Mouse (Mus musculus) kidney, postnatal 4 days (tissue): ENCODE measurements around the gene Mfsd6.

Source experiments
- DNase-seq, 2 experiments: peaks; one replicate each; pipeline ENCODE4 v3.0.0; 2021; ENCODE audit warnings: mixed read lengths in 2 of 2

The Mfsd6 gene

DNA sequence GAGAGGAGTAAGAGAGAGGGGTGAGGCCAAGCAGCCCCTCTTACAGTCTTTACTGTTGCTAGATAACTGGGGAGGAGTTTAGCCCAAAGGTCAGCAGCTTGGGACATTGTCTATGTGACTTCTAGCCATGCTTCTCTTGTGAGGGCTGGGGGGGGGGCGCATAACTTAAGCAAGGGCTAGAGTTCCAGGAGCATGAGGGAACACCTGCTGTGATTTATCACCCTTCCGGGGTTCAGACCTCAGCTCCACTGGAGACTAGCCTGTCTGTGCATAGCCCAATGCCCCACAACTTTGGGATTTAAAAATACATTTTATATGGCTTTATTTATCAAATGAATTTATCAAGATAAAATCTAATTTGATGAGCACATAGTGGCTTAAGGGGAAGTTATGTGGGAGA, 89.2 kb downstream of the Mfsd6 start:
- DNase-seq: no peak

DNA sequence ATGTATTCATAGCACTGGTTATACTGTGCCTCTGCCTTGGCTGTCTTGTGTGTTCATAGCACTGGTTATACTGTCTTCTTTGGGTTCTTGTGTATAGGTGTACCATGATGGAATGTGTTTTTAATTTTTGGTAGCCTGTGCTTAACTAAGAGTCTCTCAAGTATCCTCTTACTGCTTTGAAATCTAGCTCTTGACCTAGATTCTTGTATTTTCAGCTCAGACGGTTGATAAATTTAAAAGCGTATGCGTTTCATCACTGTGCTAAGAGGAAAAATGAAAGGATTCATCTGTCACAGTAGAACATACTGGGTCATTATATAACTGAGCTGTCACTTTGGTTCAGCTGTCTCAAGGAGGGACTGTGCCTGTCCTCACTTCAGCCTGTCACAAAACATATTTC, 91.3 kb downstream of the Mfsd6 start:
- no peak for DNase-seq

DNA sequence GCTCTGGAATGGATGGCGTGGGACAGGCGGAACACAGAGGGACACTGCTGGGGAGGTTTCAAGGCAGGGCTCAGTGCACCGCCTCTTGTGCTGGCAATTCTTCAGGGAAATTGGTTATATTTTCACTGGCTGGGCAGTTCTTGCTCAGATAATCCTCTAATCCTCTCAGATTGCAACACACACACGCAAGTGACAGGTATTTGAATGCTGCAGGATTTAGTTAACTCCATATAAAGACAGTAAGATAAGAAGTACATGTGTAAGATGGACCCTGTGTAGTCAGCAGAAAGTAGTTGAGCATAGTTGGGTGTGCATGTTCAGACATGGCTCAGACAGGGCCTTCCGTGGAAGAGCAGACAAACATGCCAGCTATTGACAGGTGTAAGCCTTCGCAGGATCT, 93.0 kb downstream of the Mfsd6 start:
- no peak for DNase-seq

DNA sequence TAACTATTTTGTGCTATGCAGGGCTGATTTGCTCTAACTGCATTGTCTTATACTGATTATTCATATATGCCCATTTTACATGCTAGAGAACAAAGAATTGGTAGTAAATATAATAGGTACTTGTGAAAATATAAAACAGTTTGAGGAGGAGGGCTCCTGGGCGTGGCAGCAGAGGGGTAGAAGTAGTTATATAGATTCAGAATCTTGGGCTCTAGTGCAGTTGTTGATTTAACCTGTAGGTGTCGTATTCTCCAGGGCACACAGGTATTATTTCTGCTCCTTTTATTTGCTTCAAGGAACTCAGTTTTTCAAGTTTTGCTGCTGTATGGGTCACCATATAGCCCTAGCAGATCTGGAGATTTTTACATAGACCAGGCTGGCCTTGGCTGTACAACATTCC, 95.7 kb downstream of the Mfsd6 start:
- no peak for DNase-seq

DNA sequence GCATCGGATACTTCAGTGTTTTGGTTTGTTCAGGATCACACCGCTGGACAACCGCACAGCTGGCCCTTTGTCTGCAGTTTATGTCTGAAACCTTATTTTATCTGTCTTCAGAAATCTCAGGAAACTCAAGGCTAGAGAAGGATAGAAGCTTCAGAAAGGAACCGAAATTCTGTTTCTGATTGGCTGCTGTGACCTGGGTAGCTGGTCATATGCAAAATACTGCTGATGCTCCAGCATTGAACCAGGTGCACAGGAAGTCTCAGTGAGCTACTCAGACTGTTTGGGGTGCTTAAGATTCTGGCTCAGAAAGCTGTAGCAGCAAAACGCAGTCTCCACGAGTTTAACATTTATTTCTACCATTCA, 96.3 kb downstream of the Mfsd6 start:
- no peak for DNase-seq

DNA sequence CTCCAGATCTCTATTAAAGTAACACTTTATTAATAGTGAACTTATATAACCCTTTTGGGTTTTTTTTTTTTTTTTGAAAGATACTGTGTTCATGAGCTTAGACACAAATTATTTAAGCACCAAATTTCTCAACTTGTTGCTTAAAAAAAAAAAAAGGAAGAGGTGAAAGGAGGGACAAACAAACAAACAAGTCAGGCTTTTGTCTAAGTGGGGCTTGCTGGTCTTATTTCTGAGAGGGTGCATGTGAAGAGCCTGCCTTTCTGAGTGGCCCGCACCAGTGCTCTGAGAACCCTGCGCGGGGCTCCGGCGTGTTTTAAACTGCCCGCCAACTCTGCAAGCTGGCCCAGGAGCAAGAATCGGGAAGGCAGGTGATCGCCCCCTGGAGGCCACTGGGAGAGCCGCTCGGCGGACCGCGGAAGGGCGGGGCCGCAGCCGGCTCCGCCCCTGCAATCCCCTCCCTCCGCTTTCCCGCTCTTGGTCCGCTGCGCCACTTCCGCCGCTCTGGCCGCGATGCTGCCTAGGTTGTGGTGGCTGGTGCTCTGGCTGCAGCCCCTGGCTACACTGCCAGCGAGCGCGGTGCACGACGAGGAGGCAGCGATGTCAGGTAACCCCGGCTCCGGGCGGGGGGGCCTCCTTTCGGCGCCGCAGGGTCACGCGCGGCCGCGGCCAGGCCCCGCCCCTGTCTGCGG, 96.9 kb downstream of the Mfsd6 start, which contains the start of gene Nemp2:
Gene Nemp2, plus strand, starts transcription at position 456 of the 689 bp plus-strand sequence.
- DNase-seq: peak; percentile 95 to 96

DNA sequence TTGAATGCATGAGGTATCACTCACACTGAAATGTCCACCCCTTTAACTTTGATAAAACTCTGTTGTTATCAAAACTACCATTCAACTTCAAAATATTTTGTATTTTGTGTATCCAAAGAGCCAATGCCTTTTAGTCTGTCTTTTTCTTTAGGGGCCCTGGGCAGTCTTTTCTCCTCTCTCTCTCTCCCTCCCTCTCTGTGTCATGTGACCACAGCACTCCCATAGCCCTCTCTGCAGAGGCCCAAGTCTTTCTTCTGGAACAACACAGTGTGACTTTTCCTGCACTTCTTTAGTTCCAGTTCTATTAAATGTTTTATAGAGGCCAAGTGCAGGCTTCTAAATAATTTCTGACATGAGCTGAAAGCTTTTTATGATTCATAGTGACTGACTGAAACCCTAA, 106.8 kb downstream of the Mfsd6 start:
- no peak for DNase-seq

DNA sequence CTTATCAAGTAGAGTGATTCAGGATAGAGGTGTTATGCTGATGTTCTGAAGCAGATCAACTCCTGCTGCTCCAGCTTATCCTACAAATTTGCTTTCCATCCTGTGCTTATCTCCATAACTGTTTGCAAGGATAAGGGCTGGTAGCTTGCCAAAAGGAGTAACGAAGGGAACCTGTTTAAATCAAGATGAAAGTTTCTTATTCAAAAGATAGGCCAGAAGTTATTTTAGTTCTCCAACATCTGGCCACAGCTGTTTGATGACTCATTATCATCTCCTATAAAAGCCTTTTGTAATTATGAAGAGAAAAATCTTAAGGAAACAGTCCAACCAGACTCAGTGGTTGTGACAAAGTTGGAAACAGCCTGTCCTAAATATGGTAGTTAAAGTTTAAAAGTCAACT, 109.0 kb downstream of the Mfsd6 start:
- no peak for DNase-seq

DNA sequence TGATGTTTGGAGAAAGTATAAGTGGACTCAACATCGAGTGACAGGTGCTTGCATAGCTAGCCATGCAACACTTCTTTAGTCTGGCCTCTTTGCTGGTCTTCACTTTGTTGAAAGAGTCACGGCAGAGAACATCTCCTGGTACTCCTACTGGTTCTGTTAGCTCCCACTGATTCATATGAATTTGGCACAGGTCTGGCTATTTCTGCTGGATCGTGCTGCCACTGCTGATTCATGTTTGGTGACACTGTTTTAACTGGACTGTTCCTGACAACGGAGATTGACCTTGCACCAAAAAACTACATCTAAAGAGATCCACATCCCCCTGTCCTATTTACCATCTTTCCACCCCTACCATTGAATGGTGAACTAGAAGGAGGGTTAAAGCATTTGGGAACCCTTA, 118.8 kb downstream of the Mfsd6 start:
- no peak for DNase-seq

DNA sequence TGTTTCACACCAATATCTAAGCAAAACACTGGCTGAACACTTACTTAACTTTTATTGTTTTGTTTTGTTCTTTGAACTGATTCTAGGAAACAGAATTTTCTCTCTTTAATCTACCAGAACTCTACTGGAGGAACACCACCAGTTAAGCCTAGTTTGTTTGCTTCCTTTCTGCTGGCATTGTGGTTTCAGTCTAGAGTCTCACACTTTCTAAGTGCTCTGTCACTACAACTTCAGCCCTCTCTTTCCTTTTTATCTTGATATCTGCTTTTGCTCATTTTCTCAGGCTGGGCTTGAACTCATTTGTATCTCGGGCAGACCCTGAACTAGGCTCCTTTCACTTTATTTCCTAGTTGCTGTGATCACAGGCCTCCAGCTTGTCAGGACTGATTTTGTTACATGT, 119.6 kb downstream of the Mfsd6 start:
- no peak for DNase-seq
